Mouse (Mus musculus) bone marrow macrophage, adult 2 months (primary cell): ENCODE measurements at regions not wholly inside any gene's neighbourhood (a gene's known extent, or its start where the extent isn't known, plus 50 kb on each side); places are given as distances from the start of the nearest gene placed in this dataset.

ENCODE experiments used
- CTCF ChIP-seq: IDR thresholded peaks from 2 replicates; pipeline ENCODE4 v1.5.1; 2012; ENCODE audit warnings: low read depth, mild to moderate bottlenecking, low read length, moderate library complexity
- POLR2A ChIP-seq: IDR thresholded peaks from 2 replicates; pipeline ENCODE4 v1.6.1; 2012; ENCODE audit warnings: mild to moderate bottlenecking, low read depth, low read length, borderline replicate concordance

DNA sequence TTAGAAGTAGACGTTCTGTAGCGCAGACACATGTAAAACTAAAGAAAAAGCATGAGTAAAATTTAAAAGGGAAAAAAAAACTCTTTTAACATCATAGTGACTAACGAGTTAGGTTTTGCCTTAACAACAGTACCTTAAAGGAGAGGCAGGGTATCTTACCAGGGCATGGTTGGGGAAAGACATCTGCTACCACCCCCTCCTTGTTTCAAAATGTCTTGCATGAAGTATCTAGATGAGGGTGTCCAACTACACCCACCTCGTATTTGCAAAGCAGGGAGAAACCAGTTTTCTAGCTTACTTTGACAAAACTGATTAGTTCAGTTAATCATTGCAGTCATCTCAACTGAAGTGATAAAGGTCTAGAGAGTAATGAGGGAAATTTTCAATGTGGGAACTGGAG is 307.5 kb downstream of the Rapgef2 start:
- TF ChIP-seq CTCF (no peak), POLR2A (no peak)
